Mouse (Mus musculus) MEL (cell line): ENCODE data around the gene Tmem108. TPM values are rescaled to one million over a fixed set of nuclear protein-coding genes. Genes with fewer than 3 reads are reported as not detected.

ENCODE experiments used
- DNase-seq: peaks from one replicate; pipeline ENCODE4 v3.0.0; 2011; ENCODE audit warnings: low read depth, low spot score
- H3K27ac ChIP-seq: 2 replicates; pipeline ENCODE4 v1.5.1; 2012; ENCODE audit warnings: low read depth, mild to moderate bottlenecking, control low read depth, low read length, moderate library complexity; ENCODE audit not compliant: control insufficient read depth
- H3K27me3 ChIP-seq, 2 experiments: fragments of 150-350 bp in 1 of 2; sonication (generic) in 1 of 2; 2 replicates each; pipeline ENCODE4 v1.6.1; 2012; ENCODE audit warnings: low read length in 2 of 2, mild to moderate bottlenecking in 2 of 2, improper control_type of control experiment in 1 of 2, moderate library complexity in 1 of 2; ENCODE audit not compliant: insufficient read depth in 2 of 2, control insufficient read depth in 1 of 2
- H3K36me3 ChIP-seq, 2 experiments: 2 replicates each; pipeline ENCODE4 v1.6.1; 2012 to 2014; ENCODE audit warnings: low read length in 2 of 2, improper control_type of control experiment in 1 of 2, inconsistent platforms in 1 of 2, mild to moderate bottlenecking in 1 of 2; ENCODE audit not compliant: insufficient read depth in 2 of 2, control insufficient read depth in 1 of 2
- H3K4me1 ChIP-seq, 2 experiments: fragments of 150-350 bp in 1 of 2; sonication (generic) in 1 of 2; 2 replicates each; pipeline ENCODE4 v1.6.1; 2012; ENCODE audit warnings: low read length in 2 of 2, improper control_type of control experiment in 1 of 2, mild to moderate bottlenecking in 1 of 2; ENCODE audit not compliant: insufficient read depth in 2 of 2, control insufficient read depth in 1 of 2
- H3K4me3 ChIP-seq, 2 experiments: fragments of 150-350 bp in 1 of 2; sonication (generic) in 1 of 2; 2 replicates each; pipeline ENCODE4 v1.5.1; 2012; ENCODE audit warnings: low read depth in 2 of 2, low read length in 2 of 2, mild to moderate bottlenecking in 2 of 2, moderate library complexity in 2 of 2, control low read depth in 1 of 2, improper control_type of control experiment in 1 of 2; ENCODE audit not compliant: control insufficient read depth in 1 of 2, insufficient read depth in 1 of 2
- H3K79me2 ChIP-seq: 2 replicates; pipeline ENCODE4 v1.6.1; 2012; ENCODE audit warnings: mild to moderate bottlenecking, low read length, moderate library complexity; ENCODE audit not compliant: control insufficient read depth, poor library complexity, insufficient read depth
- H3K9ac ChIP-seq: 2 replicates; pipeline ENCODE4 v1.6.1; 2012; ENCODE audit warnings: low read depth, mild to moderate bottlenecking, control low read depth, low read length, moderate library complexity; ENCODE audit not compliant: control insufficient read depth, poor library complexity, severe bottlenecking
- H3K9me3 ChIP-seq: fragments of 150-350 bp; sonication (generic); replicated peaks from 2 replicates; pipeline ENCODE4 v1.6.1; 2012; ENCODE audit warnings: mild to moderate bottlenecking, low read length, improper control_type of control experiment, moderate library complexity; ENCODE audit not compliant: insufficient read depth
- BHLHE40 ChIP-seq: IDR thresholded peaks from 2 replicates; pipeline ENCODE4 v1.6.1; 2012; ENCODE audit warnings: low read depth, mild to moderate bottlenecking, inconsistent platforms, low read length, improper control_type of control experiment, borderline replicate concordance
- CHD1 ChIP-seq: IDR thresholded peaks from 2 replicates; pipeline ENCODE4 v1.6.1; 2012; ENCODE audit warnings: low read depth, mild to moderate bottlenecking, inconsistent platforms, low read length, improper control_type of control experiment
- CTCF ChIP-seq, 3 experiments: IDR thresholded peaks in 2 of 3; conservative IDR thresholded peaks in 1 of 3; 2 replicates each; pipeline ENCODE4 v1.5.1; 2011 to 2012; ENCODE audit warnings: low read length in 3 of 3, low read depth in 2 of 3, mild to moderate bottlenecking in 2 of 3, improper control_type of control experiment in 1 of 3, inconsistent platforms in 1 of 3, mixed read lengths in 1 of 3, moderate library complexity in 1 of 3; ENCODE audit not compliant: control insufficient read depth in 1 of 3, insufficient read depth in 1 of 3, poor library complexity in 1 of 3, severe bottlenecking in 1 of 3
- E2F4 ChIP-seq: IDR thresholded peaks from 2 replicates; pipeline ENCODE4 v1.6.1; 2011; ENCODE audit warnings: low read depth, low read length, improper control_type of control experiment, borderline replicate concordance
- ELF1 ChIP-seq: IDR thresholded peaks from 2 replicates; pipeline ENCODE4 v1.6.1; 2014; ENCODE audit warnings: low read depth, mild to moderate bottlenecking, inconsistent platforms, low read length, improper control_type of control experiment, moderate library complexity
- EP300 ChIP-seq, 2 experiments: IDR thresholded peaks; 2 replicates each; pipeline ENCODE4 v1.6.1; 2011; ENCODE audit warnings: improper control_type of control experiment in 2 of 2, low read length in 2 of 2, low read depth in 1 of 2, mild to moderate bottlenecking in 1 of 2
- GATA1 ChIP-seq: IDR thresholded peaks from 2 replicates; pipeline ENCODE4 v1.6.1; 2011; ENCODE audit warnings: low read depth, low read length, improper control_type of control experiment
- JUND ChIP-seq: IDR thresholded peaks from 2 replicates; pipeline ENCODE4 v1.6.1; 2011; ENCODE audit warnings: low read depth, mild to moderate bottlenecking, improper control_type of control experiment, low read length
- KAT2A ChIP-seq: conservative IDR thresholded peaks from 2 replicates; pipeline ENCODE4 v1.6.1; 2012; ENCODE audit warnings: low read depth, low read length, improper control_type of control experiment, inconsistent platforms
- MAX ChIP-seq: IDR thresholded peaks from 2 replicates; pipeline ENCODE4 v1.6.1; 2011; ENCODE audit warnings: low read length, improper control_type of control experiment
- MEF2A ChIP-seq: IDR thresholded peaks from 2 replicates; pipeline ENCODE4 v1.6.1; 2014; ENCODE audit warnings: low read depth, mild to moderate bottlenecking, inconsistent platforms, low read length, improper control_type of control experiment; ENCODE audit not compliant: poor library complexity, insufficient replicate concordance, severe bottlenecking; ENCODE audit errors: extremely low read depth
- MXI1 ChIP-seq: IDR thresholded peaks from 2 replicates; pipeline ENCODE4 v1.6.1; 2011; ENCODE audit warnings: mild to moderate bottlenecking, low read depth, low read length, improper control_type of control experiment
- MYC ChIP-seq: IDR thresholded peaks from 2 replicates; pipeline ENCODE4 v1.6.1; 2011; ENCODE audit warnings: low read depth, mild to moderate bottlenecking, low read length, improper control_type of control experiment, moderate library complexity
- NELFE ChIP-seq: IDR thresholded peaks from 2 replicates; pipeline ENCODE4 v1.6.1; 2011; ENCODE audit warnings: low read depth, low read length, improper control_type of control experiment
- NRF1 ChIP-seq: IDR thresholded peaks from 2 replicates; pipeline ENCODE4 v1.6.1; 2014; ENCODE audit warnings: low read depth, mild to moderate bottlenecking, inconsistent platforms, low read length, improper control_type of control experiment, moderate library complexity; ENCODE audit not compliant: poor library complexity, insufficient read depth, severe bottlenecking
- POLR2A ChIP-seq, 2 experiments: IDR thresholded peaks; 2 replicates each; pipeline ENCODE4 v1.6.1; 2011 to 2012; ENCODE audit warnings: low read length in 2 of 2, mild to moderate bottlenecking in 2 of 2, control low read depth in 1 of 2, improper control_type of control experiment in 1 of 2, low read depth in 1 of 2, moderate library complexity in 1 of 2; ENCODE audit not compliant: control insufficient read depth in 1 of 2, insufficient read depth in 1 of 2, poor library complexity in 1 of 2
- POLR2AphosphoS2 ChIP-seq: IDR thresholded peaks from 2 replicates; pipeline ENCODE4 v1.6.1; 2011; ENCODE audit warnings: low read length, improper control_type of control experiment
- RAD21 ChIP-seq: IDR thresholded peaks from 2 replicates; pipeline ENCODE4 v1.6.1; 2011; ENCODE audit warnings: mild to moderate bottlenecking, low read depth, low read length, improper control_type of control experiment
- SMC3 ChIP-seq: IDR thresholded peaks from 2 replicates; pipeline ENCODE4 v1.6.1; 2011; ENCODE audit warnings: low read depth, low read length, improper control_type of control experiment
- UBTF ChIP-seq: IDR thresholded peaks from 2 replicates; pipeline ENCODE4 v1.6.1; 2012; ENCODE audit warnings: low read depth, mild to moderate bottlenecking, inconsistent platforms, low read length, improper control_type of control experiment, moderate library complexity, borderline replicate concordance; ENCODE audit not compliant: insufficient read depth
- USF1 ChIP-seq: IDR thresholded peaks from 2 replicates; pipeline ENCODE4 v1.6.1; 2014; ENCODE audit warnings: low read depth, mild to moderate bottlenecking, inconsistent platforms, low read length, improper control_type of control experiment, moderate library complexity
- USF2 ChIP-seq, 2 experiments: IDR thresholded peaks; 2 replicates each; pipeline ENCODE4 v1.6.1; 2011 to 2012; ENCODE audit warnings: improper control_type of control experiment in 2 of 2, low read length in 2 of 2, borderline replicate concordance in 1 of 2, inconsistent platforms in 1 of 2, low read depth in 1 of 2, mild to moderate bottlenecking in 1 of 2; ENCODE audit not compliant: insufficient read depth in 1 of 2
- ZC3H11A ChIP-seq: IDR thresholded peaks from 2 replicates; pipeline ENCODE4 v1.6.1; 2012; ENCODE audit warnings: low read depth, mild to moderate bottlenecking, inconsistent platforms, low read length, improper control_type of control experiment
- ZKSCAN1 ChIP-seq: IDR thresholded peaks from 2 replicates; pipeline ENCODE4 v1.6.1; 2012; ENCODE audit warnings: low read depth, mild to moderate bottlenecking, inconsistent platforms, low read length, improper control_type of control experiment, moderate library complexity
- ZMIZ1 ChIP-seq: IDR thresholded peaks from 2 replicates; pipeline ENCODE4 v1.6.1; 2012; ENCODE audit warnings: low read depth, mild to moderate bottlenecking, inconsistent platforms, low read length, improper control_type of control experiment, moderate library complexity
- polyA plus RNA-seq, 2 experiments: library from polyadenylated mRNA; stranded (reverse) in 1 of 2; unstranded in 1 of 2; fragments of >175 nt in 1 of 2; fragments of >200 nt in 1 of 2; gene quantifications; 2 replicates each; pipeline versions ENCODE4 v1.2.1 to v1.2.4; 2012; ENCODE audit warnings: low replicate concordance in 2 of 2, low read depth in 1 of 2; ENCODE audit not compliant: insufficient read length in 2 of 2, insufficient read depth in 1 of 2, missing spikeins in 1 of 2
- total RNA-seq: library from RNA; depleted of rRNA; stranded (reverse); fragments of 300-350 nt; gene quantifications from 2 replicates; pipeline ENCODE4 v1.2.3, GENCODE M21; 2012

Tmem108 gene
- total and polyA plus RNA-seq, 3 experiments, result not detected

GRCm38 (mm10) chr9:103746598-103746997 lies 15.0 kb downstream of the Tmem108 start:
- Histone ChIP-seq H3K36me3 (no peaks in the 10 kb centered on the region), H3K9me3 (no peaks in the 10 kb centered on the region), H3K4me3 (no peak overlapping the region), H3K27ac (no peak overlapping the region), H3K79me2 (no peaks in the 10 kb centered on the region), H3K9ac (no peak overlapping the region), H3K27me3 (no peaks in the 10 kb centered on the region), H3K4me1 (no peaks in the 10 kb centered on the region)
- no peak for DNase-seq
- TF ChIP-seq MAX, result no peak
- no peak for TF ChIP-seq RAD21
- TF ChIP-seq E2F4, result no peak
- TF ChIP-seq MEF2A, result no peak
- TF ChIP-seq MYC, result no peak
- TF ChIP-seq NRF1, result no peak
- TF ChIP-seq POLR2AphosphoS2, result no peak
- TF ChIP-seq ZMIZ1, result no peak
- TF ChIP-seq CHD1, result no peak
- no peak for TF ChIP-seq ZC3H11A

- Histone ChIP-seq H3K27me3 (no peaks in the 10 kb centered on the region; a peak in 1 of 4 replicates), H3K4me3 (no peak overlapping the region), H3K36me3 (no peaks in the 10 kb centered on the region), H3K9ac (no peak overlapping the region), H3K79me2 (no peaks in the 10 kb centered on the region), H3K9me3 (no peaks in the 10 kb centered on the region), H3K27ac (no peak overlapping the region), H3K4me1 (no peaks in the 10 kb centered on the region)
- no peak for DNase-seq
- TF ChIP-seq POLR2A (IDR thresholded peaks at IDR 0.05; ENCODE audit: control insufficient read depth in 1 of 2, insufficient read depth in 1 of 2, low read depth in 1 of 2, low read length in 2 of 2, poor library complexity in 1 of 2) (no peak), UBTF (no peak), NELFE (no peak), USF1 (no peak), KAT2A (no peak), ELF1 (no peak), GATA1 (no peak), EP300 (IDR thresholded peaks at IDR 0.05; ENCODE audit: low read depth in 1 of 2, low read length in 2 of 2) (no peak), MXI1 (no peak), SMC3 (no peak), ZKSCAN1 (no peak), MAX (no peak), BHLHE40 (no peak), E2F4 (no peak), RAD21 (no peak), CHD1 (no peak), JUND (no peak), CTCF (IDR thresholded peaks at IDR 0.05 in 2 of 3, conservative IDR thresholded peaks at IDR 0.05 in 1 of 3; ENCODE audit: control insufficient read depth in 1 of 3, insufficient read depth in 1 of 3, low read depth in 2 of 3, low read length in 3 of 3, poor library complexity in 1 of 3, severe bottlenecking in 1 of 3) (no peak), USF2 (IDR thresholded peaks at IDR 0.05; ENCODE audit: borderline replicate concordance in 1 of 2, insufficient read depth in 1 of 2, low read depth in 1 of 2, low read length in 2 of 2) (no peak)
These were observed 21.5 kb downstream of the Tmem108 start for GRCm38 (mm10) chr9:103740145-103740544.
